Mouse (Mus musculus): Measurements from ENCODE around the gene Hoxb4. TPM values are rescaled to one million over a fixed set of nuclear protein-coding genes. Genes with fewer than 3 reads are reported as not detected.

Hoxb4 gene
- polyA plus RNA-seq, 1 experiment from 2014 or later, result not detected

- Histone ChIP-seq H3K9ac (replicated peaks) (no peak overlapping the region), H3K27ac (no peak overlapping the region), H3K27me3 (peaks cover 96% of the 10 kb centered on the region), H3K4me3 (replicated peaks) (no peak overlapping the region), H3K9me3 (no peaks in the 10 kb centered on the region), H3K4me1 (replicated peaks) (peaks cover 10% of the 10 kb centered on the region; the same call in 1 of the 2 replicates), H3K4me2 (replicated peaks) (no peak overlapping the region), H3K36me3 (no peaks in the 10 kb centered on the region)
- no peak for ATAC-seq
- WGBS, result under 1% methylated on average over 75 of the region's 75 CpGs
Measured at GRCm38 (mm10) chr11:96352691-96353521, 34.8 kb downstream of the Hoxb4 start.

GRCm38 (mm10) chr11:96353522-96353841, 35.4 kb downstream of the Hoxb4 start:
- Histone ChIP-seq H3K9ac (replicated peaks) (no peak overlapping the region), H3K4me2 (replicated peaks) (no peak overlapping the region), H3K4me3 (replicated peaks) (no peak overlapping the region), H3K36me3 (no peaks in the 10 kb centered on the region), H3K27ac (no peak overlapping the region), H3K9me3 (no peaks in the 10 kb centered on the region), H3K4me1 (replicated peaks) (peaks cover 10% of the 10 kb centered on the region; the same call in 1 of the 2 replicates), H3K27me3 (peaks cover 96% of the 10 kb centered on the region)
- under 1% methylated on average over 14 of the region's 14 CpGs for WGBS
- no peak for ATAC-seq

- Histone ChIP-seq H3K4me3 (replicated peaks) (no peak overlapping the region), H3K9me3 (no peaks in the 10 kb centered on the region), H3K27me3 (peaks cover 96% of the 10 kb centered on the region), H3K4me2 (replicated peaks) (no peak overlapping the region), H3K9ac (replicated peaks) (no peak overlapping the region), H3K4me1 (replicated peaks) (peaks cover 10% of the 10 kb centered on the region; the same call in 1 of the 2 replicates), H3K27ac (no peak overlapping the region), H3K36me3 (no peaks in the 10 kb centered on the region)
- 3% methylated on average over 8 of the region's 8 CpGs for WGBS
- no peak for ATAC-seq
Measured at GRCm38 (mm10) chr11:96353939-96354338, 35.9 kb downstream of the Hoxb4 start.

- 0% methylated on average over 25 of the region's 25 CpGs for WGBS
- H3K27ac ChIP-seq, result no peak overlapping the region
- H3K4me2 ChIP-seq (replicated peaks), result 0 out of 2 replicates have a peak overlapping the region, but pooled peaks have one; percentile 21
- no peak overlapping the region for H3K9ac ChIP-seq (replicated peaks)
- H3K4me3 ChIP-seq (replicated peaks), result 0 out of 2 replicates have a peak overlapping the region, but pooled peaks have one; percentile 8
- H3K27me3 ChIP-seq, result peaks cover 94% of the 10 kb centered on the region
- no peak for ATAC-seq
- H3K9me3 ChIP-seq, result no peaks in the 10 kb centered on the region
- peaks cover 10% of the 10 kb centered on the region; the same call in 1 of the 2 replicates for H3K4me1 ChIP-seq (replicated peaks)
- no peaks in the 10 kb centered on the region for H3K36me3 ChIP-seq
Measured at GRCm38 (mm10) chr11:96354376-96354775, 36.3 kb downstream of the Hoxb4 start.

GRCm38 (mm10) chr11:96354801-96355311, 36.8 kb downstream of the Hoxb4 start:
- peaks cover 94% of the 10 kb centered on the region for H3K27me3 ChIP-seq
- H3K9ac ChIP-seq (replicated peaks), result no peak overlapping the region
- H3K9me3 ChIP-seq, result no peaks in the 10 kb centered on the region
- 2% methylated on average over 9 of the region's 9 CpGs for WGBS
- no peak for ATAC-seq
- peaks cover 10% of the 10 kb centered on the region; the same call in 1 of the 2 replicates for H3K4me1 ChIP-seq (replicated peaks)
- no peaks in the 10 kb centered on the region for H3K36me3 ChIP-seq
- H3K27ac ChIP-seq, result no peak overlapping the region
- H3K4me3 ChIP-seq (replicated peaks), result no peak overlapping the region
- 0 out of 2 replicates have a peak overlapping the region, but pooled peaks have one; percentile 21 for H3K4me2 ChIP-seq (replicated peaks)

- H3K4me3 ChIP-seq (replicated peaks), result no peak overlapping the region
- no peaks in the 10 kb centered on the region for H3K36me3 ChIP-seq
- no peak overlapping the region for H3K9ac ChIP-seq (replicated peaks)
- no peak overlapping the region for H3K4me2 ChIP-seq (replicated peaks)
- 3% methylated on average over 5 of the region's 5 CpGs for WGBS
- no peak for ATAC-seq
- H3K27ac ChIP-seq, result no peak overlapping the region
- H3K27me3 ChIP-seq, result peaks cover 94% of the 10 kb centered on the region
- H3K4me1 ChIP-seq (replicated peaks), result no peaks in the 10 kb centered on the region
- H3K9me3 ChIP-seq, result no peaks in the 10 kb centered on the region
Measured at GRCm38 (mm10) chr11:96363807-96364206, 45.7 kb downstream of the Hoxb4 start.

GRCm38 (mm10) chr11:96365441-96366091, 47.5 kb downstream of the Hoxb4 start, which contains the start of gene Hoxb1:
Gene Hoxb1 (plus strand): TSS chr11:96365752.
- Histone ChIP-seq H3K4me2 (replicated peaks) (no peak within 1 kb of the TSS), H3K9me3 (no peaks in the 10 kb centered on the region), H3K36me3 (no peaks in the 10 kb centered on the region), H3K9ac (replicated peaks) (no peak within 1 kb of the TSS), H3K4me3 (replicated peaks) (no peak within 1 kb of the TSS), H3K27me3 (peaks cover 97% of the 10 kb centered on the region), H3K27ac (no peak within 1 kb of the TSS), H3K4me1 (replicated peaks) (no peaks in the 10 kb centered on the region)
- no peak for ATAC-seq
- WGBS, result 1% methylated on average over 26 of the region's 26 CpGs

- no peak for ATAC-seq
- no peaks in the 10 kb centered on the region for H3K36me3 ChIP-seq
- H3K4me3 ChIP-seq (replicated peaks), result no peak overlapping the region
- no peak overlapping the region for H3K4me2 ChIP-seq (replicated peaks)
- no peak overlapping the region for H3K27ac ChIP-seq
- H3K9ac ChIP-seq (replicated peaks), result no peak overlapping the region
- H3K27me3 ChIP-seq, result peaks cover 99% of the 10 kb centered on the region
- WGBS, result 2% methylated on average over 47 of the region's 47 CpGs
- H3K4me1 ChIP-seq (replicated peaks), result no peaks in the 10 kb centered on the region
- H3K9me3 ChIP-seq, result no peaks in the 10 kb centered on the region
Measured at GRCm38 (mm10) chr11:96366092-96367041, 48.3 kb downstream of the Hoxb4 start.

- H3K27me3 ChIP-seq, result peaks cover 99% of the 10 kb centered on the region
- no peaks in the 10 kb centered on the region for H3K4me1 ChIP-seq (replicated peaks)
- no peak overlapping the region for H3K27ac ChIP-seq
- no peaks in the 10 kb centered on the region for H3K36me3 ChIP-seq
- H3K9me3 ChIP-seq, result no peaks in the 10 kb centered on the region
- H3K9ac ChIP-seq (replicated peaks), result no peak overlapping the region
- no peak for ATAC-seq
- no peak overlapping the region for H3K4me2 ChIP-seq (replicated peaks)
- H3K4me3 ChIP-seq (replicated peaks), result no peak overlapping the region
- WGBS, result 4% methylated on average over 6 of the region's 6 CpGs
Measured at GRCm38 (mm10) chr11:96367141-96367540, 49.1 kb downstream of the Hoxb4 start.

GRCm38 (mm10) chr11:96368686-96369085, 50.6 kb downstream of the Hoxb4 start:
- H3K9me3 ChIP-seq, result no peaks in the 10 kb centered on the region
- H3K27ac ChIP-seq, result no peak overlapping the region
- no peak overlapping the region for H3K4me2 ChIP-seq (replicated peaks)
- peaks cover 100% of the 10 kb centered on the region for H3K27me3 ChIP-seq
- no peak overlapping the region for H3K9ac ChIP-seq (replicated peaks)
- WGBS, result 3% methylated on average over 5 of the region's 5 CpGs
- H3K4me3 ChIP-seq (replicated peaks), result no peak overlapping the region
- no peak for ATAC-seq
- no peaks in the 10 kb centered on the region for H3K4me1 ChIP-seq (replicated peaks)
- H3K36me3 ChIP-seq, result no peaks in the 10 kb centered on the region

GRCm38 (mm10) chr11:96369140-96369539, 51.1 kb downstream of the Hoxb4 start:
- no peak overlapping the region for H3K4me2 ChIP-seq (replicated peaks)
- peaks cover 100% of the 10 kb centered on the region for H3K27me3 ChIP-seq
- ATAC-seq, result no peak
- no peaks in the 10 kb centered on the region for H3K36me3 ChIP-seq
- WGBS, result 3% methylated on average over 7 of the region's 7 CpGs
- no peak overlapping the region for H3K9ac ChIP-seq (replicated peaks)
- H3K4me1 ChIP-seq (replicated peaks), result no peaks in the 10 kb centered on the region
- no peaks in the 10 kb centered on the region for H3K9me3 ChIP-seq
- no peak overlapping the region for H3K4me3 ChIP-seq (replicated peaks)
- H3K27ac ChIP-seq, result no peak overlapping the region

Measured in midbrain, embryonic 13.5 days (tissue).